Mouse (Mus musculus) bone marrow, adult 2 months (tissue): Measurements from ENCODE around the gene Bsn. TPM values are rescaled to one million over a fixed set of nuclear protein-coding genes. Genes with fewer than 3 reads are reported as not detected.
"Not testable (repeated sequence)": the region's sequence is repeated elsewhere in the genome, so short reads cannot be mapped to it uniquely, and the experiment has no call there.

Source experiments
- H3K27ac ChIP-seq: fragments of 200-500 bp; 2 replicates; pipeline ENCODE4 v1.5.1; 2012; ENCODE audit warnings: low read depth, mild to moderate bottlenecking, control low read depth, inconsistent platforms, low read length; ENCODE audit not compliant: control insufficient read depth, poor library complexity, insufficient read depth
- H3K4me1 ChIP-seq: fragments of 200-500 bp; 2 replicates; pipeline ENCODE4 v1.6.1; 2011; ENCODE audit warnings: low read length; ENCODE audit not compliant: control insufficient read depth, insufficient read depth
- H3K4me3 ChIP-seq: fragments of 200-500 bp; replicated peaks from 2 replicates; pipeline ENCODE3; 2011; ENCODE audit warnings: mild to moderate bottlenecking, low read depth, low read length, control low read depth; ENCODE audit not compliant: control insufficient read depth
- CTCF ChIP-seq: fragments of 200-500 bp; IDR thresholded peaks from 2 replicates; pipeline ENCODE4 v1.5.1; 2011; ENCODE audit warnings: low read length, control low read depth; ENCODE audit not compliant: control insufficient read depth, insufficient read depth
- POLR2A ChIP-seq: fragments of 200-500 bp; IDR thresholded peaks from 2 replicates; pipeline ENCODE4 v1.6.1; 2011; ENCODE audit warnings: low read depth, mild to moderate bottlenecking, control low read depth, low read length, borderline replicate concordance; ENCODE audit not compliant: control insufficient read depth
- WGBS: fragments of 180-500 bp; shearing (Covaris S2); methylation state at CpG from one replicate; pipeline ENCODE4 v1.1.7; 2018; 5-methylcytosine and 5-hydroxymethylcytosine counted together
- polyA plus RNA-seq: library from polyadenylated mRNA; stranded (reverse); fragments of >200 nt; gene quantifications from 2 replicates; pipeline ENCODE4 v1.2.4, GENCODE M21; 2011; ENCODE audit warnings: low replicate concordance; ENCODE audit not compliant: missing spikeins, insufficient read depth, insufficient read length

The Bsn gene
- polyA plus RNA-seq, 1 experiment: 1.9 TPM

- TF ChIP-seq POLR2A (no peak), CTCF (no peak)
- 74% methylated on average over 3 of the region's 3 CpGs for WGBS
- Histone ChIP-seq H3K4me1 (no peaks in the 10 kb centered on the region), H3K27ac (no peak overlapping the region), H3K4me3 (no peak overlapping the region)
Measured at GRCm38 (mm10) chr9:108205571-108205901, 15.4 kb upstream of the Bsn start.

GRCm38 (mm10) chr9:108204884-108205570 lies 14.8 kb upstream of the Bsn start:
- WGBS: 85% methylated on average over 8 of the region's 8 CpGs
- Histone ChIP-seq H3K27ac (no peak overlapping the region), H3K4me3 (no peak overlapping the region), H3K4me1 (no peaks in the 10 kb centered on the region)
- no peak for TF ChIP-seq CTCF
- no peak for TF ChIP-seq POLR2A

- 6% methylated on average over 13 of the region's 13 CpGs for WGBS
- no peak for TF ChIP-seq POLR2A
- TF ChIP-seq CTCF: 0 out of 2 replicates have a peak, but pooled peaks have one; percentile 13
- no peak overlapping the region for H3K4me3 ChIP-seq
- no peaks in the 10 kb centered on the region for H3K4me1 ChIP-seq
- H3K27ac ChIP-seq: no peak overlapping the region
Measured at GRCm38 (mm10) chr9:108203015-108203414, 12.8 kb upstream of the Bsn start.

DNA sequence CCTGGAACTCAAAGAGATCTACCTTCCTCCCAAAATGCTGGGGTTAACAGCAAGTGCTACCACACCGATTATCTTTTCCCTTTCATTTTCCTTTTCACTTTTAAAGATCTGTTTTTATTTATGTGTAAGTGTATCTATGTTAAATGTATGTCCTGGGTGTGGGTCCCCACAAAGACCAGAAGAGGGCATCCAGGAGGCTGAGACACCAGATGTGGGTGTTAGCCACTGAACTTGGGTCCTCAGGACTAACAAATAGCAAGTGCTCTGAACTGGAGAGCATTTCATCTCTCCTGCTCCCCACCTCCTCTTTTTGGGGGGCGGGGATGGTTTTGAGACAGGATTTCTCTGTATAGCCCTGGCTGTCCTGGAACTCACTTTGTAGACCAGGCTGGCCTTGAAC lies 12.0 kb upstream of the Bsn start:
- no peaks in the 10 kb centered on the region for H3K4me1 ChIP-seq
- H3K4me3 ChIP-seq: no peak overlapping the region
- 89% methylated on average over 2 of the region's 2 CpGs for WGBS
- no peak overlapping the region for H3K27ac ChIP-seq
- TF ChIP-seq CTCF (no peak), POLR2A (no peak)

GRCm38 (mm10) chr9:108201160-108201559 lies 11.0 kb upstream of the Bsn start:
- no peaks in the 10 kb centered on the region for H3K4me1 ChIP-seq
- WGBS: 1% methylated on average over 13 of the region's 13 CpGs
- no peak overlapping the region for H3K4me3 ChIP-seq
- no peak overlapping the region for H3K27ac ChIP-seq
- no peak for TF ChIP-seq POLR2A
- peak; percentile 64 for TF ChIP-seq CTCF

DNA sequence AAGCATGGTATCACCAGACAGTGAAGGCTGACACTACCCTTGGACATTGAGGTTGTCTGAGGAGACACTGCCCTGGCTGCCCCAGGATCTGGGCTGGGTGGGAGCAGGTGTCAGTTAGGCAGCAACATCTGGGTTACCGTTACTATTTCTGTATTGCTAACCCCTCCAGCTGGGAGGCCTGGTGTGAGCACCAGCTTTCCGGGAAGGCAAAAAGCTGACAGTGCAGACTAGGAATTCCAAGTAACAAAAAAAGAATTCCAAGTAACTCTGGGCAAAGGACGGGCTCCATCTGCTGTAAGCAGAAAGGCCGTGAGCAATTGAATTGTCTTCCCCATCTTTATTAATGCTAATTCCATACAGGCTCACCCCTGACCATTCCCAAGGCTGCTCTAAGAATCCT lies 8.4 kb upstream of the Bsn start:
- H3K27ac ChIP-seq: no peak overlapping the region
- WGBS: 85% methylated on average over 4 of the region's 4 CpGs

DNA sequence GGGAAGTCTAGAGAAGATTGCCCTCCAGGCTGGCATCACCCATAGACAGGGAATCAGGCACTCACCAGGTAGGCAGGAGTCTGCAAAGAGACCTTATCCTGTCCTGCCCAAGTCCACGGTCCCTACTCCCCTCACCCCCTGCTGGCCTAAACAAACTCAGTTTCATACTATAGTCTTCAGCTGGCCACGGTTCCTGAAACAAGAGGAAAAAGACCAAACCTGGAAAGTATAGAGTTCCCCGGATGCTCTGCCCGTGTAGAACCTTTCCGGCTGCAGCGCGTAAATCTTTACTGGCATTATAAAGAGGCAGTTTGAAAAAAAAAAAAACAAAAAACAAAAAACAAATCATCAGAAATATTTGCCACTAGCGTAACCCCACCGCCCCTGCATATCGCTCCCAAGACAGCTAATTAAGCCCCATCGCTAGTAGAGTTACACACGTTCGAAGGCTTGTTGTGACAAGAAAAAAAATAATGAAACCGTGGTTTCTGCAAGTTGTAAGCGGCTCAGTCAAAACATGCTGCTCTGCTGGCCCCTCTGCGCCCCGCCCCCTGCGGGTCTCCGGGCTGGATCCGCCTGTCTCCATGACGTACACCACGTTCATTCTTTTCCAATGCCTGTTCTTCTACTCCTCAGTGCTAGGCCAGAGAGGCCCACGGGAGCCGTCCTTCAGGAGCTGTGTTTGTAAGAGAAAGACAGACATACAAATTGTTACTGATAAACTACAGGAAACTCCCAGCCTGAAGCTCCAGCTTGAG lies 6.9 kb upstream of the Bsn start:
- Histone ChIP-seq H3K27ac (no peak overlapping the region), H3K4me3 (no peak overlapping the region), H3K4me1 (no peaks in the 10 kb centered on the region)
- 39% methylated on average over 24 of the region's 24 CpGs for WGBS
- TF ChIP-seq CTCF (no peak), POLR2A (no peak)

More for the DNA sequence above, 8.4 kb upstream of the Bsn start:
- TF ChIP-seq CTCF: no peak
- no peak for TF ChIP-seq POLR2A
- H3K4me1 ChIP-seq: no peaks in the 10 kb centered on the region
- H3K4me3 ChIP-seq: no peak overlapping the region

DNA sequence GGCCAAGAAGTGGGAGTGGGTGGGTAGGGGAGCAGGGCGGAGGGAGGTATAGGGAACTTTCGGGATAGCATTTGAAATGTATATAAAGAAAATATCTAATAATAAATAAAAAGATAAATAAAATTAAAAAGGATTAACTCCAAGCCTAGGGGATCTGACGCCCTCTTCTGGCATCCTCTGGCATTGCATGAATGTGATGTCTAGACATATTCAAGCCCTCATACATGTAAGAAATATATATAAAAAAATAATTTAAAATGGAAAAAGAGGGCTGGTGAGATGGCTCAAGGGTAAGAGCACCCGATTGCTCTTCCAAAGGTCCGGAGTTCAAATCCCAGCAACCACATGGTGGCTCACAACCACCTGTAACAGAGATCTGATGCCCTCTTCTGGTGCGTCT lies 6.0 kb upstream of the Bsn start:
- H3K27ac ChIP-seq, H3K4me1 ChIP-seq, H3K4me3 ChIP-seq: not testable (repeated sequence)
- 58% methylated on average over 6 of the region's 6 CpGs for WGBS

- TF ChIP-seq CTCF: no peak
- TF ChIP-seq POLR2A: no peak
- Histone ChIP-seq H3K4me1 (no peaks in the 10 kb centered on the region), H3K27ac (no peak overlapping the region), H3K4me3 (no peak overlapping the region)
- 47% methylated on average over 5 of the region's 5 CpGs for WGBS
Measured at GRCm38 (mm10) chr9:108189488-108189786, 747 bp downstream of the Bsn start.
